Mouse (Mus musculus) cerebellum, postnatal 25 days (tissue): ENCODE measurements around the gene 2210011C24Rik.

ENCODE experiments used
- DNase-seq, 2 experiments: peaks; one replicate each; pipeline ENCODE4 v3.0.0; 2021; ENCODE audit warnings: mixed read lengths in 2 of 2

The 2210011C24Rik gene

DNA sequence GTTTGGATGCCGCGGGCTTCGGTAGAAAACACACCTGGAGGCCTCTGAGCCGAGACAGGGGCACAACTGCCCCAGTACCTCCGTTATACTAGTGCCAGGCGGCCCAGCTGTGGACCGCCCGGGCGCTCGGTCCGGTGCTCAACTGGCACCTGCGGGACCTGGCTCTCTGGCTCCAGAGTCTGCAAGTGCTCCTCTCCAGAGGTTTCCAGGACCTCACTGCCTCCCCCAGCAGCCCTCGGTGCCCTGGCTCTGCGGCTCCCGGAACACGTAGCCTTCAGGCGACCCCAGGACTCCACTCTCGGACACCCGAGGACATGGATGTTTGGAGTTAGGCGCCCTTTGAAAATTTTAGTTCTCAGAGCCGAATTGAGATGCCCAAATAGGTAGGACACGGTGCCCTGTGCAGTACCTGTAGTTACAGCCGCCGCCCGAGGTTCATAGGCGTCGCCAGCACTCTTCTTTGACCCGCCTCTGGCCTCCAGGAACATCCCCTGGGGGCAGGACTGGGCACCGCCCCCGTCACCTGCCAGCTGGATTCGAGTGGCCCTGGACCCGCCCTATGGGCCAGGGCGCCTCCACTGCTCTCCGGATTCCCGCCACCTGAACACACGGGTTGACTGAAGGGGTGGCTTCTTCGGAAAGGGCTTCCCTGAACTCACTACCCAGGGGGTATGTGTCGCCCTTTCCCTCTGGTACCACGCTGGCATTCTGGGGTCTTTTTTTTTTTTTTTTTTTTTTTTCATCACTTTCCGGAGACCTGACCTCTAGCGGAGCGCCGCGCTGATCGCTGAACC, at the start of gene 2210011C24Rik:
Gene 2210011C24Rik, minus strand, starts transcription at position 467 of the 794 bp plus-strand sequence.
- DNase-seq: peak in 1 of 2 experiments; percentile 37

GRCm38 (mm10) chr8:84060245-84060644, 48.3 kb upstream of the 2210011C24Rik start:
- DNase-seq: no peak

- no peak for DNase-seq
These were observed 47.3 kb upstream of the 2210011C24Rik start for GRCm38 (mm10) chr8:84059226-84059625.

- no peak for DNase-seq
These were observed 45.9 kb upstream of the 2210011C24Rik start for GRCm38 (mm10) chr8:84057827-84058226.

GRCm38 (mm10) chr8:84053229-84053628, 41.3 kb upstream of the 2210011C24Rik start:
- no peak for DNase-seq

DNA sequence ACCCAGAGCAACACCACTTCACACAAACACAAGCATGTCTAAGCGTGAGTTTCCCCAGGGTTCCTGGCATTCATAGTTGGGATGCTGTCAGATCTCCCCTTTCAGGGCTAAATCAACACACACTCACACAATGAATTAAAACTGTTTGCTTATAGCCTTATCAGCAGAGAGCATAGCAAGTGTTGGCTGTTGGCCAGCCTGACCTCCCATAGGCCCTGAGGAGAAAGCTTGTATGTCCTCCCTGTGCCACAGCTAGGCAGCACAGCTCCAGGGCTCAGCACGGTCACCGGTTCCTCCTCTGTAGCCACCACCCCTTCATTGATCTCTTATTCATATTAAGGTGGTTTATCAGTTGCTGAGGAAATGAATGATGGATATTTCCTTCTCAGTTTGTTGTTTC, 40.8 kb upstream of the 2210011C24Rik start:
- DNase-seq: no peak

DNA sequence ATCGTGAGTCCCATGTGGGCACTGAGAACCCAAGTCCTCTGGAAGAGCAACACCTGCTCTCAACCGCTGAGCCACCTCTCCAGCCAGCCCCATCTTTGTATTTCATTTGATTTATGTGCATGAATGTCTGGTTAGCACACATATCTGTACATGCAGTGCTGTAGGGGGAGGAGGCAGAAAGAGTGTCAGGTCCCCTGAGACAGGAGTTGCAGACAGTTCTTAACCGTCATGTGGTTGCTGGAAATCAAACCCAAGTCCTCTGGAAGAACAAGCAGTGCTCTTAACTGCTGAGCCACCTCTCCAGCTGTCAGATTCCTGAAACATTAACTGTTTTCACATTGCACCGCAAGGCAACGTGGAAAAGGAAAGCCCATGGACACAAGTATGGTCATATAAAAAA, 36.2 kb upstream of the 2210011C24Rik start:
- no peak for DNase-seq

DNA sequence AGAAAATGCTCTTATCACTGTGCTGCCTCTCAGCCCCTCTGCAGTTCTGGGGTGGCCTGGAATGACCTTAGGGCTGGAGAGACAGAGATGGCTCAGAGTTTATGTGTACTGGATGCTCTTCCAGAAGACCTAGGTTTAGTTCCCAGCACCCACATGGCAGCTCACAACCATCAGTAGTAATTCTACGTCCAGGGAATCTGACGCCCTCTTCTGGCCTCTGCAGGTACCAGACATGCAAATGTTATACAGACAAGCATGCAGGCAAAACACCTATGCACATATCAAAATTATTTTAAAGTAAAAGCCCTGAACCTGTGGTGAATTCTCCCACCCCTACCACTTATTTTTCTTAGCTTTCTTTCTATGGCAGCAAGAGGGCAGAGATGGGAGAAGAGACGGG, 34.5 kb upstream of the 2210011C24Rik start:
- DNase-seq: no peak

DNA sequence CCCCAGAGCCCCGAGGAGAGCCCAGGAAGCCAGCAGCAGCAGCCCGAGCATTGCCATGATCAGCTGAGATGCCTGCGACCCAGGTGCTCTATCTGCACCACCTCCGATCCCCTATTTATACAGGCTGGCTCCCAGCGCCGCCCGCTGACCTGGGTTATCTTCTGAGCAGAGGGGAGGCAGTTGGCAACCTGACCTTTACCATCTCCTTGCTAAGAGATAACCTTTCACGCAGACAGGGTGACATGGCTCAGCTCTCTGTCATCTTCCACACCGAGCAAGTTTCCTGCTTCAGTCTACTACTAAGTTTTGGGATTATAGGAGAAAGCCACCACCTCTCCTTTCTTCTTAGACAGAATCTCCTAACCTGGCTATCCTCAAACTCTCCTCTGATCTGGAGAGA, 32.9 kb upstream of the 2210011C24Rik start, which contains the start of gene Rln3:
Gene Rln3, minus strand, starts transcription at position 101 of the 400 bp plus-strand sequence.
- no peak for DNase-seq

- DNase-seq: no peak
These were observed 32.1 kb upstream of the 2210011C24Rik start for GRCm38 (mm10) chr8:84044103-84044502.

- no peak for DNase-seq
These were observed 31.0 kb upstream of the 2210011C24Rik start for GRCm38 (mm10) chr8:84042948-84043342.

GRCm38 (mm10) chr8:84042066-84042947, 30.3 kb upstream of the 2210011C24Rik start, which contains the start of gene Il27ra:
Gene Il27ra, minus strand, starts transcription at chr8:84042589.
- peak; percentile 49 to 64 for DNase-seq

GRCm38 (mm10) chr8:84039050-84039449, 27.1 kb upstream of the 2210011C24Rik start:
- peak; percentile 80 to 85 for DNase-seq

- no peak for DNase-seq
These were observed 26.0 kb upstream of the 2210011C24Rik start for GRCm38 (mm10) chr8:84038015-84038414.

DNA sequence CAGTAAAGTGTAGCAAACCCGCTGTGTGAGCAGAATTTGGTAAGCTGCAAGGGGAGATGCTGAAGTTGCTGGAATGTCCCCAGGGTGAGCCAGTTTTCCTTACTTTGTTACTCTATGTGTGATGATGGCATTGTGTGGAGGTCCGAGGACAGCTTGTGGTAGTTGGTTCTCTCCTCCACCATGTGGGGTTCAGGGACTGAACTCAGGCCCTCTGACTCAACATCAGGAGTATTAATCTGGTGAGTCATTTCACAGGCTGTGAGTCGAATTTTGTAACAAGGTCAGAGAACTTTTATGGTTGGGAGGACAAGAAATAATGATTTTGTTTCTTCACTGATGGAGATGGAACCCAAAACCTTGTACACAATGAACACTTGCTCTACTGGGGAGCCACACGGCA, 20.8 kb upstream of the 2210011C24Rik start:
- no peak for DNase-seq

DNA sequence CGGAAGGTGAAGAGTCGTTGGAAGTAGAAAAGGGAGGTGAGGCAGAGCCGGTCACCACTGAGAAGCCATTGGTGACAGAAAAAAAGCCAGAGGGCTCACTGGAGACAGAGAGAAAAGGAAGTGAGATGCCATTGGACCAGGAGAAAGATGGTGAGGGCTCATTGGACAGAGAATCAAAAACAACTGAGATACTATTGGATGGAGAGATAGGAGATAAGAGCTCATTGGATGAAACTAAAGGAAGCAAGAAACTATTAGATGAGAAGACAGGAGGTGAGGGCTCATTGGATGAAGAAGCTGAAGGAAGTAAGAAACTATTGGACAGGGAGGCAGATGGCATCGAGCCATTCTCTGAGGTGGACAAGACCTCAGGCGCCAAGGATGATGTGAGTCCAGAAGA, 17.3 kb upstream of the 2210011C24Rik start:
- no peak for DNase-seq

DNA sequence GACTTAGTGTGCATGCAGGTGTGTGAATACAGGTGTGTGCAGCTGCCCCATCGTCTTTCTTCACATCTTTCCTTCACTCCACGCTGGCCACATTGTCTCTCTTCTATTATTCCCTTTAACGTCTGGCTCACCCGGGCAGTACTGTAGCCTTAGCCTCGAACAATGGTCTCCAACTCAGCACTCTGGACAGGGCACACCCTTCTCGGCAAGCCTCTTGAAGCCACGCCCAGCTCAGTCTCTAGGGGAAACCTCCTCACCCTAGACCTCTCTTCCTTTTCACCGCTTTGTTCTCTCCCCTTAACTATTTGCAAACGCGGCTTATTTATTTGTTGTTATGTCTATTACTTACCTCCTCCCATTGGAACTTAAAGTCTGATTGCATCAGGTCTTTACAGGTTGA, 15.5 kb upstream of the 2210011C24Rik start:
- DNase-seq: no peak

GRCm38 (mm10) chr8:84025863-84026262, 13.9 kb upstream of the 2210011C24Rik start:
- peak in 1 of 2 experiments; percentile 47 for DNase-seq

DNA sequence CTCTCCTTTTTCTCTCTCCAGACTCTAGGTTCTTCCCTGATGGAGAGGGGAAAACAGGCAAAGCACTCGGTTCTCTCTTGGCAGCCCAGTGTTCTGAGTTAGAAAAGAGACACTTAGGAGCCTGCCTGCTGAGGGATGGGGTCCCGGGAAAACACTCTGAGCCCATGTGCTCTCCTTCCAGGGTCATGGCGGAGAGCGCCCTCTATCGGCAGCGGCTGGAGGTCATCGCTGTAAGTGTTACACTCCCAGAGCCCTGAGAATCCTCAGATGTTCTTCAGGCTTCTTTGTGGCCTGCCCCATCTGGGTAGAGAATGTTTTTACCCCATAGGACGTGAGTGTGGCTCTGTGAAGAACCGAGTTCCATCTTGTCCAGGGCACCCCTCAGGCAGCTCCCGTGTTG, 12.2 kb upstream of the 2210011C24Rik start:
- DNase-seq: peak; percentile 51 to 66

- no peak for DNase-seq
These were observed 11.7 kb upstream of the 2210011C24Rik start for GRCm38 (mm10) chr8:84023631-84024030.

- no peak for DNase-seq
These were observed 11.1 kb upstream of the 2210011C24Rik start for GRCm38 (mm10) chr8:84023085-84023484.

GRCm38 (mm10) chr8:84021569-84021968, 9.6 kb upstream of the 2210011C24Rik start:
- no peak for DNase-seq

DNA sequence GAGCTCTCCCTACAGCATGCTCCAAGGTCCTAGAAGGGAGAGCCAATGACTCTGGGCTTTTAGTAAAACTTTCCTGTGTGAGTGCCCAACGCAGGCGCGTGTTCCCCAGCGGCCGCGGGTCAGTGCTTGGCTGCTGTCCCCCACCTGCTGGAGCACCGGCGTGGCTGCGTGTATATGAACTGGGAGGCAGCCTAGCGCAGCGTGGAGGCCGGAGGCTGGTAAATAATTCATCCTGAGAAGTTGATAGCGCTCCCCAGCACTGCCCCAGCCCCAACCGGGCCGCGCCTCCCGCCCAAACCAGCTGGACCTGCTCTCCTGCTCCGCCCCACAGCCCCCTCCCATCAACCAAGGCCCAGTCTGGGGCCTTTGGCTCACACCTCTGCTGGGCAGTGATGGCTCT, 9.1 kb upstream of the 2210011C24Rik start, which contains the start of gene Palm3:
Gene Palm3, plus strand, starts transcription at position 376 of the 400 bp plus-strand sequence.
- DNase-seq: no peak
